Mouse (Mus musculus): ENCODE results near the gene Lyzl4. TPM values are rescaled to one million over a fixed set of nuclear protein-coding genes. Genes with fewer than 3 reads are reported as not detected.
A peak's percentile ranks its signal among the peaks of the same experiment; 100 is the strongest.

Lyzl4 gene
- polyA plus RNA-seq, 1 experiment from 2014 or later = not detected

GRCm38 (mm10) chr9:121671300-121671699 is 29.4 kb upstream of the Lyzl4 start:
- H3K27me3 ChIP-seq (replicated peaks) = peaks cover 33% of the 10 kb centered on the region
- ATAC-seq (ENCODE audit: low FRiP score, low read depth) = no peak
- no peak overlapping the region for H3K27ac ChIP-seq
- H3K4me1 ChIP-seq = peaks cover 17% of the 10 kb centered on the region
- no peak overlapping the region for H3K4me2 ChIP-seq (replicated peaks)
- H3K9ac ChIP-seq = no peak overlapping the region
- H3K9me3 ChIP-seq = no peaks in the 10 kb centered on the region
- H3K36me3 ChIP-seq = no peaks in the 10 kb centered on the region
- no peak overlapping the region for H3K4me3 ChIP-seq
- WGBS = 19% methylated on average over 7 of the region's 7 CpGs

GRCm38 (mm10) chr9:121669348-121669791 is 27.5 kb upstream of the Lyzl4 start:
- Histone ChIP-seq H3K4me3 (peak overlapping the region; percentile 27), H3K9ac (0 out of 2 replicates have a peak overlapping the region, but pooled peaks have one; percentile 29), H3K36me3 (no peaks in the 10 kb centered on the region), H3K4me2 (replicated peaks) (peak overlapping the region; percentile 62), H3K27ac (no peak overlapping the region), H3K4me1 (peaks cover 17% of the 10 kb centered on the region), H3K9me3 (no peaks in the 10 kb centered on the region), H3K27me3 (replicated peaks) (peaks cover 33% of the 10 kb centered on the region)
- WGBS = under 1% methylated on average over 28 of the region's 28 CpGs
- peak; percentile 55; the same call in 1 of the 2 replicates for ATAC-seq (ENCODE audit: low FRiP score, low read depth)

GRCm38 (mm10) chr9:121667822-121668221 is 25.9 kb upstream of the Lyzl4 start:
- no peak overlapping the region for H3K27ac ChIP-seq
- ATAC-seq (ENCODE audit: low FRiP score, low read depth) = no peak

GRCm38 (mm10) chr9:121666957-121667630 is 25.2 kb upstream of the Lyzl4 start:
- WGBS = 70% methylated on average over 16 of the region's 16 CpGs
- no peaks in the 10 kb centered on the region for H3K9me3 ChIP-seq

More at GRCm38 (mm10) chr9:121667822-121668221, 25.9 kb upstream of the Lyzl4 start:
- Histone ChIP-seq H3K9me3 (no peaks in the 10 kb centered on the region), H3K4me1 (peaks cover 17% of the 10 kb centered on the region), H3K4me2 (replicated peaks) (no peak overlapping the region), H3K27me3 (replicated peaks) (peaks cover 33% of the 10 kb centered on the region), H3K4me3 (no peak overlapping the region), H3K9ac (no peak overlapping the region), H3K36me3 (no peaks in the 10 kb centered on the region)
- WGBS = 70% methylated on average over 11 of the region's 11 CpGs

GRCm38 (mm10) chr9:121664104-121664503 is 22.2 kb upstream of the Lyzl4 start:
- Histone ChIP-seq H3K36me3 (no peaks in the 10 kb centered on the region), H3K9ac (no peak overlapping the region), H3K27ac (no peak overlapping the region), H3K27me3 (replicated peaks) (peaks cover 16% of the 10 kb centered on the region), H3K4me1 (peaks cover 1% of the 10 kb centered on the region), H3K9me3 (no peaks in the 10 kb centered on the region), H3K4me2 (replicated peaks) (no peak overlapping the region), H3K4me3 (no peak overlapping the region)
- ATAC-seq (ENCODE audit: low FRiP score, low read depth) = no peak
- WGBS = 89% methylated on average over 5 of the region's 5 CpGs

More at GRCm38 (mm10) chr9:121666957-121667630, 25.2 kb upstream of the Lyzl4 start:
- Histone ChIP-seq H3K36me3 (no peaks in the 10 kb centered on the region), H3K27me3 (replicated peaks) (peaks cover 33% of the 10 kb centered on the region), H3K27ac (peak overlapping the region; percentile 15; the same call in 1 of the 2 replicates), H3K9ac (no peak overlapping the region), H3K4me2 (replicated peaks) (no peak overlapping the region), H3K4me1 (peaks cover 17% of the 10 kb centered on the region), H3K4me3 (no peak overlapping the region)
- no peak for ATAC-seq (ENCODE audit: low FRiP score, low read depth)

- no peak for ATAC-seq (ENCODE audit: low FRiP score, low read depth)
- Histone ChIP-seq H3K27me3 (replicated peaks) (peaks cover 10% of the 10 kb centered on the region), H3K4me3 (no peak overlapping the region), H3K4me2 (replicated peaks) (no peak overlapping the region), H3K4me1 (no peaks in the 10 kb centered on the region; the same call in 1 of the 2 replicates), H3K9ac (no peak overlapping the region), H3K36me3 (no peaks in the 10 kb centered on the region), H3K27ac (no peak overlapping the region), H3K9me3 (no peaks in the 10 kb centered on the region)
- 86% methylated on average over 6 of the region's 6 CpGs for WGBS
These were observed 21.6 kb upstream of the Lyzl4 start for GRCm38 (mm10) chr9:121663467-121663866.

GRCm38 (mm10) chr9:121659791-121660190 is 17.9 kb upstream of the Lyzl4 start:
- Histone ChIP-seq H3K4me1 (no peaks in the 10 kb centered on the region), H3K4me2 (replicated peaks) (no peak overlapping the region), H3K9me3 (no peaks in the 10 kb centered on the region), H3K4me3 (no peak overlapping the region), H3K9ac (no peak overlapping the region), H3K27ac (no peak overlapping the region), H3K36me3 (no peaks in the 10 kb centered on the region), H3K27me3 (replicated peaks) (no peaks in the 10 kb centered on the region; the same call in 1 of the 2 replicates)
- WGBS = 83% methylated on average over 7 of the region's 7 CpGs
- ATAC-seq (ENCODE audit: low FRiP score, low read depth) = no peak

- no peaks in the 10 kb centered on the region for H3K27me3 ChIP-seq (replicated peaks)
- no peak overlapping the region for H3K4me3 ChIP-seq
- H3K27ac ChIP-seq = no peak overlapping the region
- no peaks in the 10 kb centered on the region for H3K4me1 ChIP-seq
- ATAC-seq (ENCODE audit: low FRiP score, low read depth) = no peak
- 89% methylated on average over 7 of the region's 7 CpGs for WGBS
- no peaks in the 10 kb centered on the region for H3K36me3 ChIP-seq
- no peaks in the 10 kb centered on the region for H3K9me3 ChIP-seq
- no peak overlapping the region for H3K9ac ChIP-seq
- no peak overlapping the region for H3K4me2 ChIP-seq (replicated peaks)
These were observed 16.4 kb upstream of the Lyzl4 start for GRCm38 (mm10) chr9:121658248-121658647.

GRCm38 (mm10) chr9:121657143-121657542 is 15.2 kb upstream of the Lyzl4 start:
- Histone ChIP-seq H3K4me3 (no peak overlapping the region), H3K9ac (no peak overlapping the region), H3K4me1 (no peaks in the 10 kb centered on the region), H3K4me2 (replicated peaks) (no peak overlapping the region), H3K27ac (no peak overlapping the region), H3K9me3 (no peaks in the 10 kb centered on the region), H3K36me3 (no peaks in the 10 kb centered on the region), H3K27me3 (replicated peaks) (no peaks in the 10 kb centered on the region)
- no peak for ATAC-seq (ENCODE audit: low FRiP score, low read depth)
- 44% methylated on average over 13 of the region's 13 CpGs for WGBS

GRCm38 (mm10) chr9:121656322-121656721 is 14.4 kb upstream of the Lyzl4 start:
- Histone ChIP-seq H3K27ac (no peak overlapping the region), H3K36me3 (no peaks in the 10 kb centered on the region), H3K4me3 (no peak overlapping the region), H3K4me1 (no peaks in the 10 kb centered on the region), H3K9me3 (no peaks in the 10 kb centered on the region), H3K4me2 (replicated peaks) (no peak overlapping the region), H3K27me3 (replicated peaks) (no peaks in the 10 kb centered on the region), H3K9ac (no peak overlapping the region)
- WGBS = 78% methylated on average over 5 of the region's 5 CpGs
- ATAC-seq (ENCODE audit: low FRiP score, low read depth) = no peak

GRCm38 (mm10) chr9:121653668-121654067 is 11.8 kb upstream of the Lyzl4 start:
- H3K9ac ChIP-seq = no peak overlapping the region
- no peak overlapping the region for H3K27ac ChIP-seq
- 90% methylated on average over 10 of the region's 10 CpGs for WGBS
- H3K4me3 ChIP-seq = no peak overlapping the region
- H3K4me2 ChIP-seq (replicated peaks) = no peak overlapping the region
- H3K36me3 ChIP-seq = no peaks in the 10 kb centered on the region
- ATAC-seq (ENCODE audit: low FRiP score, low read depth) = no peak
- H3K9me3 ChIP-seq = no peaks in the 10 kb centered on the region
- no peaks in the 10 kb centered on the region for H3K4me1 ChIP-seq
- H3K27me3 ChIP-seq (replicated peaks) = no peaks in the 10 kb centered on the region

- Histone ChIP-seq H3K27ac (no peak overlapping the region), H3K4me2 (replicated peaks) (no peak overlapping the region), H3K36me3 (no peaks in the 10 kb centered on the region), H3K9me3 (no peaks in the 10 kb centered on the region), H3K27me3 (replicated peaks) (peaks cover 27% of the 10 kb centered on the region), H3K4me1 (peaks cover 13% of the 10 kb centered on the region; the same call in 1 of the 2 replicates), H3K9ac (no peak overlapping the region), H3K4me3 (no peak overlapping the region)
- ATAC-seq (ENCODE audit: low FRiP score, low read depth) = no peak
- WGBS = 81% methylated on average over 7 of the region's 7 CpGs
These were observed 5.1 kb upstream of the Lyzl4 start for GRCm38 (mm10) chr9:121647026-121647425.

- H3K36me3 ChIP-seq = no peaks in the 10 kb centered on the region
- H3K27ac ChIP-seq = no peak overlapping the region
- no peak for ATAC-seq (ENCODE audit: low FRiP score, low read depth)
- H3K9me3 ChIP-seq = no peaks in the 10 kb centered on the region
- H3K9ac ChIP-seq = no peak overlapping the region
- H3K4me1 ChIP-seq = peaks cover 18% of the 10 kb centered on the region
- H3K4me2 ChIP-seq (replicated peaks) = no peak overlapping the region
- WGBS = 59% methylated on average over 3 of the region's 3 CpGs
- H3K27me3 ChIP-seq (replicated peaks) = peaks cover 48% of the 10 kb centered on the region
- no peak overlapping the region for H3K4me3 ChIP-seq
These were observed 3.0 kb upstream of the Lyzl4 start for GRCm38 (mm10) chr9:121644855-121645254.

All from neural tube, embryonic 12.5 days (tissue).